Mouse (Mus musculus): ENCODE data around the gene Cdan1.

GRCm38 (mm10) chr2:120863389-120863788 is 13.5 kb upstream of the Cdan1 start:
- TF ChIP-seq CTCF (IDR thresholded peaks at IDR 0.05; ENCODE audit: low read depth, low read length) (no peak), POLR2A (IDR thresholded peaks at IDR 0.05; ENCODE audit: insufficient read depth, low read length) (no peak)
